Mouse (Mus musculus) stomach, embryonic 15.5 days (tissue): ENCODE results near the gene Nr4a2. TPM values are rescaled to one million over a fixed set of nuclear protein-coding genes. Genes with fewer than 3 reads are reported as not detected.

Experiments used
- ATAC-seq: fragments of 200-750 bp; cut with Nextera tagmentation; 2 replicates; pipeline ENCODE4 v1.8.0; 2017; ENCODE audit warnings: low read depth, moderate number of reproducible peaks, moderate TSS enrichment; ENCODE audit not compliant: insufficient read depth, low FRiP score
- H3K27ac ChIP-seq: fragments of 300-500 bp; sonication (generic); 2 replicates; pipeline ENCODE4 v1.5.1; 2015; ENCODE audit warnings: mild to moderate bottlenecking, inconsistent platforms
- H3K27me3 ChIP-seq: fragments of 300-500 bp; sonication (generic); replicated peaks from 2 replicates; pipeline ENCODE4 v1.6.1; 2015; ENCODE audit warnings: inconsistent platforms
- H3K36me3 ChIP-seq: fragments of 300-500 bp; sonication (generic); 2 replicates; pipeline ENCODE4 v1.6.1; 2015; ENCODE audit warnings: inconsistent platforms
- H3K4me1 ChIP-seq: fragments of 300-500 bp; sonication (generic); 2 replicates; pipeline ENCODE4 v1.6.1; 2015; ENCODE audit warnings: inconsistent platforms
- H3K4me2 ChIP-seq: fragments of 300-500 bp; sonication (generic); 2 replicates; pipeline ENCODE4 v1.6.1; 2015; ENCODE audit warnings: mild to moderate bottlenecking, inconsistent platforms
- H3K4me3 ChIP-seq: fragments of 300-500 bp; sonication (generic); replicated peaks from 2 replicates; pipeline ENCODE4 v1.5.1; 2015; ENCODE audit warnings: inconsistent platforms
- H3K9ac ChIP-seq: fragments of 300-500 bp; sonication (generic); 2 replicates; pipeline ENCODE4 v1.6.1; 2015; ENCODE audit warnings: inconsistent platforms
- H3K9me3 ChIP-seq: fragments of 300-500 bp; sonication (generic); 2 replicates; pipeline ENCODE4 v1.6.1; 2016; ENCODE audit warnings: inconsistent platforms
- WGBS: fragments of 180-500 bp; shearing (Covaris S2); methylation state at CpG from one replicate; pipeline ENCODE4 v1.1.7; 2015; 5-methylcytosine and 5-hydroxymethylcytosine counted together
- polyA plus RNA-seq: library from polyadenylated mRNA; unstranded; fragments of >200 nt; fragmentation: Nextera tagmentation; extraction: Ambion mirVana; gene quantifications from 2 replicates; pipeline ENCODE4 v1.2.1, GENCODE M21; 2015

Nr4a2 gene
- polyA plus RNA-seq, 1 experiment from 2014 or later: 7.0 TPM

- H3K9ac ChIP-seq: peak overlapping the region; percentile 52; the same call in 1 of the 2 replicates
- no peaks in the 10 kb centered on the region for H3K9me3 ChIP-seq
- peaks cover 9% of the 10 kb centered on the region; the same call in 1 of the 2 replicates for H3K4me1 ChIP-seq
- WGBS: 4% methylated on average over 13 of the region's 13 CpGs
- H3K27ac ChIP-seq: peak overlapping the region; percentile 88
- peak overlapping the region; percentile 70 for H3K4me3 ChIP-seq
- no peak for ATAC-seq
- peaks cover 8% of the 10 kb centered on the region; the same call in 1 of the 2 replicates for H3K27me3 ChIP-seq
- H3K4me2 ChIP-seq: peak overlapping the region; percentile 99
- no peaks in the 10 kb centered on the region for H3K36me3 ChIP-seq
These were observed 6.4 kb downstream of the Nr4a2 start for GRCm38 (mm10) chr2:57117201-57117951.

GRCm38 (mm10) chr2:57116366-57117200 is 7.2 kb downstream of the Nr4a2 start:
- H3K27ac ChIP-seq: peak overlapping the region; percentile 88
- H3K4me3 ChIP-seq: peak overlapping the region; percentile 70
- H3K36me3 ChIP-seq: no peaks in the 10 kb centered on the region
- H3K9ac ChIP-seq: peak overlapping the region; percentile 52
- peaks cover 16% of the 10 kb centered on the region for H3K27me3 ChIP-seq
- ATAC-seq: peak; percentile 76
- WGBS: under 1% methylated on average over 47 of the region's 47 CpGs
- no peaks in the 10 kb centered on the region for H3K9me3 ChIP-seq
- peaks cover 9% of the 10 kb centered on the region; the same call in 1 of the 2 replicates for H3K4me1 ChIP-seq
- peak overlapping the region; percentile 99 for H3K4me2 ChIP-seq

DNA sequence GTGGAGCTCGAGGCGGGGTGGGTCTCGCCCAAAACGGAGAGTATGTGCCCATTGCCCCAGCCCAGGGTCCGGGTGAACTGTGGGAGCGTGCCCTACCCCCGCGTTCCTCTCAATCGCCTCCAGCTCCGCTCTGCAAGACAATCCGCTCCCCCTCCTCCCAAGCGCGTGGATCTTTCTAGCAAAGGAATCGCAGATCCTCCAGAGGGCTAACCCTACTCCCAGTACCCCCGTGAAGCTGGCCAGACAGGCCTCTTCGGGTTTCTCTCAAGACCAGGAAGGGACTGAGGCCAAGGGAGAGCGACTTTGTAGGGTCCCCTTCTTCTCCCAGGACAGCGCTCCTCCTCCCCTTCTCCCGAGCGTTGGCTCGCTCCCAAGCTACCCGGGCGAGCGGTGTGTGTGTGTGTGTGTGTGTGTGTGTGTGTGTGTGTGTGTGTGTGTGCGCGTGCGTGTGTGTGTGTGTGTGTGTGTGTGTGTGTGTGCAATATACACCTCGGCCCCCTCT is 7.9 kb downstream of the Nr4a2 start:
- Histone ChIP-seq H3K27me3 (peaks cover 21% of the 10 kb centered on the region), H3K9me3 (no peaks in the 10 kb centered on the region), H3K9ac (peak overlapping the region; percentile 44; the same call in 1 of the 2 replicates), H3K4me2 (peak overlapping the region; percentile 99), H3K27ac (peak overlapping the region; percentile 88), H3K4me3 (peak overlapping the region; percentile 70), H3K36me3 (no peaks in the 10 kb centered on the region), H3K4me1 (peaks cover 9% of the 10 kb centered on the region; the same call in 1 of the 2 replicates)
- WGBS: 0% methylated on average over 27 of the region's 28 CpGs
- peak; percentile 16; the same call in 1 of the 2 replicates for ATAC-seq

DNA sequence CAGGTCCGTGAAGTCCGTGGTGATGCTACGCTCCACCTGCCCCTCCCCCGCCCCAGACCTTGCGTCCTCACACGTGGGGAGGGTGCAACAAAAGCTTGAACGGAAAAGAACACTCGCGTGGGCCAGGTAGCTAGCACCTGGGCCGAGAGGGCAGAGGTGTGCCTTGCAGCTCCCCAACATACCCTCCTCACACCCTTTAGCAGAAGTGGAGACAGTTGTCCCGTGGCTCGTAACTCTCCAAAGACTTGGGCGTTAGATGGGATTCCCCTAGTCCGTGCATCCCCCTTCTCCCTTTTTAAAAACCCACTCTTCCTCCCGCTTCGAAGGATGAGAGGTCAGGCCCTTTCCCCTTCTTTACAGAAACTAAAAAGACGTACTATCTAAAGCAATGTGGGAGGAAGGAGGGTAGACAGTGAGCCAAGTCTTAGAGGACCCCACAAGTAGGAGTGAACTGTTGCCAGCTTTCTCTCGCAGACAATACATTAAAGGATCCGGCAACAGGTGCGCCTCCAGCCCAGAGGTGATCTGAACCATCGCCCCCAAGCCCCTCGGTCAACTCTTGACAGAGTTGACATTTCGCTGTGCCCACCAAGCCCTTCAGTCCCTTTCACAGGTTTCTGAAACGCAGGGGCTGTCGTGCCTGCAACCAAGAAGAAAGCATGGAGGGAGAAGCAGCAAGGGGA is 8.5 kb downstream of the Nr4a2 start:
- WGBS: under 1% methylated on average over 25 of the region's 25 CpGs
- Histone ChIP-seq H3K36me3 (no peaks in the 10 kb centered on the region), H3K9me3 (no peaks in the 10 kb centered on the region), H3K9ac (peak overlapping the region; percentile 44; the same call in 1 of the 2 replicates), H3K4me2 (peak overlapping the region; percentile 99), H3K4me1 (peaks cover 9% of the 10 kb centered on the region; the same call in 1 of the 2 replicates), H3K27me3 (peaks cover 24% of the 10 kb centered on the region), H3K4me3 (peak overlapping the region; percentile 70), H3K27ac (peak overlapping the region; percentile 44; the same call in 1 of the 2 replicates)
- ATAC-seq: no peak

DNA sequence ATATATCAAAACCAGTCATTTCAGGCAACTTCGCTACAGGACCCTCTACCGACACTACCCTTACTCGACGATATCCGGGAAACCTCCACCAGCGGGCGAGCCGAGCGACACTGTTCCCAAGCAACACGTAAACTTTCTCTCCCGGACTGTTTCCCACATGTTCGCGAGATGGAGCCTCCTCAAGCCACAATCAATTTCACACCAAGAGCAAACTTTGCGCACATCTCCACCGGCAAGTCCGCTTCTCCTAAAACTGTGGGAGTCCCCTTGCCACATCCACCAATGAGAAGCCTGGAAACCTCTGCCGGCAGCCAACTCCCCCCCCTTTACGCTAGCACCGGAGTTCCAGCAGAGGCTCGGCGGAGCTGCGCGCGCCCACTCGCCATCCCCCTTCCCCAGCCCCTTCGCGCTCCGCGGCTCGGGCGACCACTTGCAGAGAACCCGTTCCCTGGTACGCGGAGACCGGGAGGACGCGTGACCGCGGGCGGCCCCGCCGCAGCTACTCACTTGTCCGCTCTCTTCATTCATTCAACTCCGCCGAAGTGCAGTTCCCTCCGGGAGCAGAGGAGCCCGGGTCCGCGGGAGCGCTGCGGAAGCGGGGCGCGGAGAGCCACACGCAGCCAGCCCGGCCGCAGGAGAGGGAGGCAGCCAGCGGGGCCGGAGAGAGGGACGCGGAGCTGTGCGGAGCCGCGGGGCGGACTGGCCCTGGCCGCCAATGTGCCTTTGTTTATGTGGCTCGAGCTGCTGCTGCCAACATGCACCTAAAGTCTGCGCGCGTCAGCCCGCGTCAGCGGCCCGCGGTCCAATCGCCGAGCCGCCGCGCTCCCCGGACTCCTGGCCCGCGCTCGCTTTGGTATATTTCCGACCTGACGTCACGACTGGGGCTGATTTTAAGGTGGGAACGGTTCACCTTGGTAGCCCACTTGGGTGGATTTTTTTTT is 9.3 kb downstream of the Nr4a2 start:
- H3K4me2 ChIP-seq: peak overlapping the region; percentile 99
- H3K4me1 ChIP-seq: peaks cover 9% of the 10 kb centered on the region; the same call in 1 of the 2 replicates
- no peaks in the 10 kb centered on the region for H3K9me3 ChIP-seq
- H3K27ac ChIP-seq: peak overlapping the region; percentile 62; the same call in 1 of the 2 replicates
- H3K4me3 ChIP-seq: peak overlapping the region; percentile 70
- H3K9ac ChIP-seq: 0 out of 2 replicates have a peak overlapping the region, but pooled peaks have one; percentile 14
- WGBS: under 1% methylated on average over 88 of the region's 88 CpGs
- peaks cover 31% of the 10 kb centered on the region for H3K27me3 ChIP-seq
- ATAC-seq: peak; percentile 75
- H3K36me3 ChIP-seq: no peaks in the 10 kb centered on the region

DNA sequence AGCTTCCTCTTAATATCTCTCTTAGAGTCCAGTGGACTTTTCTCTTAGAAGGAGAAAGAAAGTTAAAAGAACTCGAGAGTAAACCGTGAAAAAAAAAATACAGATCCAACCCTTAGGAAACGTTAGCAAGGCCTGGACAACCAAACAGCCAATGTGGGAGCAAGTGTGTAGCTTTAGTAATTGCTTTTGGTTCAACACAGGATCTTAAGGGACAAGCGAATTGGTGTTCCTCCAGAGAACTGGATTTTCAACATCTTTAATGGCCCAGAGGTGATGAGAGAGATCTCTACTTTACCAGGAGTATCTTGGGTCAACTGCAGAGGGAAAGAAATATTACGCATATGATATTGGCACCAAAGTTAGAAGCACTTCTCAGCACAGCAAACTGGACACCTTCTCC is 10.4 kb downstream of the Nr4a2 start:
- H3K27me3 ChIP-seq: peaks cover 40% of the 10 kb centered on the region
- H3K9ac ChIP-seq: no peak overlapping the region
- ATAC-seq: no peak
- H3K4me1 ChIP-seq: peaks cover 9% of the 10 kb centered on the region; the same call in 1 of the 2 replicates
- WGBS: 51% methylated on average over 5 of the region's 5 CpGs
- no peak overlapping the region for H3K27ac ChIP-seq
- no peaks in the 10 kb centered on the region for H3K9me3 ChIP-seq
- H3K4me3 ChIP-seq: 0 out of 2 replicates have a peak overlapping the region, but pooled peaks have one; percentile 70
- peak overlapping the region; percentile 99 for H3K4me2 ChIP-seq
- H3K36me3 ChIP-seq: no peaks in the 10 kb centered on the region

DNA sequence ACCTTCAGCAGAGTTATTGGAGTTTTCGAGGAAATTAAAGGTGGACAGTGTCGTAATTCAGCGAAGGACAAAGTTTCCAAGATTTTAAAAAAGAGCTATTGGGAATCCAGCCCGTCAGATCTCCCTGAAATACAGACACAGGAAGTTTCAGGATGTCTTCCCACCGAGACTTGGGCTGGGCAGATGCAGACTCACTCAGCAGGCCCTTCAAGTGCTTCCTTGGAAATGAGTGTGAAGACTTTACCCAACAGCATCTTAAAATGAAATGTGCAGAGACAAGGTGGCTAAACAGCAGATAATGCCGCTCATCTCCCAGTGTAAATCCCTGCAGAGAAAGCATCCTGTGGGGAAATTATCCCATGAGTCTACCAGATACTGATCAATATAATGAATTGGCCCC is 10.9 kb downstream of the Nr4a2 start:
- Histone ChIP-seq H3K27ac (no peak overlapping the region), H3K4me2 (no peak overlapping the region), H3K36me3 (no peaks in the 10 kb centered on the region), H3K27me3 (peaks cover 44% of the 10 kb centered on the region), H3K4me1 (peaks cover 9% of the 10 kb centered on the region; the same call in 1 of the 2 replicates), H3K4me3 (no peak overlapping the region), H3K9me3 (no peaks in the 10 kb centered on the region), H3K9ac (no peak overlapping the region)
- WGBS: 59% methylated on average over 6 of the region's 6 CpGs
- ATAC-seq: no peak

DNA sequence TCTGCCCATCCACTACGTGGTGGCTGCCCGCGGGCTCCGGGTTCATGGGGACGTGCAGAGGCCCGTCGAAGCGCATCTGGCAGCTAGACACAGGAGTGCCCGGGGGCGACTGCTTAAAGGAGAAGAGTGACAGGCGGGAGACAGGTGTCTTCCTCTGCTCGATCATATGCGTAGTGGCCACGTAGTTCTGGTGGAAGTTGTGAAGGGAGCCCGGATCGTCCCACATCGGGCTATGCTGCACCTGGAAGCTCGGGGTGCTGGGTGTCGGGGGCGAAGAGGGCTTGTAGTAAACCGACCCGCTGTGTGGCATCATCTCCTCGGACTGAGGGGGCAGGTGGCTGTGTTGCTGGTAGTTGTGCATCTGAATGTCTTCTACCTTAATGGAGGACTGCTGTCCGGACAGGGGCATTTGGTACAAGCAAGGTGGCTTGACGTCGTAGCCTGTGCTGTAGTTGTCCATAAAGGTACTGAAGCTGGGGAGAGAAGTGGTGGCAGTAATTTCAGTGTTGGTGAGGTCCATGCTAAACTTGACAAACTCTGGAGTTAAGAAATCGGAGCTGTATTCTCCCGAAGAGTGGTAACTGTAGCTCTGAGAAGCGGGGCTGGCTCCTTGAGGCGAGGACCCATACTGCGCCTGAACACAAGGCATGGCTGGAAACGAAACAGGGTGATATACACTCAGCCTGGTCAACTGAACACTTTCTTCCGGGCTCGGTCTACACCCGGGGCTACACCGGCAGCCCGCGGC is 11.8 kb downstream of the Nr4a2 start:
- no peaks in the 10 kb centered on the region for H3K9me3 ChIP-seq
- no peak overlapping the region for H3K4me2 ChIP-seq
- no peak overlapping the region for H3K4me3 ChIP-seq
- WGBS: 24% methylated on average over 38 of the region's 38 CpGs
- peaks cover 9% of the 10 kb centered on the region; the same call in 1 of the 2 replicates for H3K4me1 ChIP-seq
- H3K9ac ChIP-seq: no peak overlapping the region
- peaks cover 47% of the 10 kb centered on the region for H3K27me3 ChIP-seq
- no peak overlapping the region for H3K27ac ChIP-seq
- ATAC-seq: no peak
- H3K36me3 ChIP-seq: no peaks in the 10 kb centered on the region

- H3K36me3 ChIP-seq: no peaks in the 10 kb centered on the region
- H3K9ac ChIP-seq: no peak overlapping the region
- 38% methylated on average over 39 of the region's 39 CpGs for WGBS
- H3K27me3 ChIP-seq: peaks cover 47% of the 10 kb centered on the region
- H3K4me1 ChIP-seq: peaks cover 9% of the 10 kb centered on the region; the same call in 1 of the 2 replicates
- no peak overlapping the region for H3K4me3 ChIP-seq
- H3K27ac ChIP-seq: no peak overlapping the region
- no peaks in the 10 kb centered on the region for H3K9me3 ChIP-seq
- ATAC-seq: no peak
- H3K4me2 ChIP-seq: no peak overlapping the region
These were observed 12.6 kb downstream of the Nr4a2 start for GRCm38 (mm10) chr2:57111011-57111790.
